Mouse (Mus musculus) liver, embryonic 14.5 days (tissue): ENCODE data around the gene Mgat2.

Experiments used
- CTCF ChIP-seq: IDR thresholded peaks from 2 replicates; pipeline ENCODE4 v1.5.1; 2016; ENCODE audit warnings: antibody characterized with exemption, low read depth, control low read depth
- EP300 ChIP-seq: IDR thresholded peaks from 2 replicates; pipeline ENCODE4 v1.6.1; 2016; ENCODE audit warnings: antibody characterized with exemption, low read depth

- TF ChIP-seq EP300 (no peak), CTCF (no peak)
These were observed 14.2 kb downstream of the Mgat2 start, which contains the start of gene Dnaaf2 for GRCm38 (mm10) chr12:69198164-69198535.
